Mouse (Mus musculus) T-cell, adult 66 days (primary cell): ENCODE results near the gene Dapl1. TPM values are rescaled to one million over a fixed set of nuclear protein-coding genes. Genes with fewer than 3 reads are reported as not detected.

Source experiments
- total RNA-seq, 2 experiments: library from RNA; stranded (reverse); gene quantifications; 3 replicates in 1 of 2; 4 replicates in 1 of 2; pipeline ENCODE4 v1.2.4; 2023

Dapl1 gene
- total RNA-seq, result 100 to 1,000 TPM; 204 to 230 TPM

DNA sequence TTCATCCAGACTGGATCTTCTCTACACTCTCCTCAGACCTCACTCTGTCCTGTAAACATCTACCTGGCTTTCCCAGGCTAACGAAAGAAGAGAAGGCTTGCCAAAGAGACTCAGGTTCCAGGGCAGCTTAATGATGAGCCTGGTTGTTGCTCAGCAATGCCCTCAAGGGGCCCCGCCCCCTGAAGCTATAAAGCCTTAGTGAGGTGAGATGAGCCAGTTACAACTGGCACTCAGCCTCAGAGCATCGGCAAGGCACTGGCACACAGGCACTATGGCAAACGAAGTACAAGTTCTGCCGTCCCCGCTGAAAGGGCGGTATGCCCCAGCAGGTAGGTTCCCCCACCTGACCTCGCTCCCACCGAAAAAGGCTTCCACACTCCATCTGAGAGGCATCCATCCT lies at the start of gene Dapl1:
TSS of gene Dapl1 (plus strand) at position 216 of the 400 bp plus-strand sequence.

Other genes with a start within 250 kb of the Dapl1 start
- gene Tanc1, start 127.4 kb downstream of the Dapl1 start, total RNA-seq, result 10 to 100 TPM; 44.3 to 46.9 TPM